Mouse (Mus musculus): ENCODE data around the gene Bcat1.

- TF ChIP-seq EP300 (IDR thresholded peaks at IDR 0.05; ENCODE audit: insufficient read depth, low read depth, low read length), result peak; percentile 63; the same call in 1 of the 2 replicates
- no peak for TF ChIP-seq CTCF (IDR thresholded peaks at IDR 0.05; ENCODE audit: low read depth, low read length)
- TF ChIP-seq POLR2A (IDR thresholded peaks at IDR 0.05; ENCODE audit: insufficient read depth, low read length), result no peak
Observed at GRCm38 (mm10) chr6:145076286-145076685, 302 bp upstream of the Bcat1 start.

Data from ES-Bruce4 (cell line).